Mouse (Mus musculus) E14TG2a.4 (cell line): ENCODE measurements around the gene Itgb4.

Source experiments
- CTCF ChIP-seq: conservative IDR thresholded peaks from 2 replicates; pipeline ENCODE4 v1.5.1; 2014; ENCODE audit warnings: low read length
- NANOG ChIP-seq: IDR thresholded peaks from 2 replicates; pipeline ENCODE4 v1.6.1; 2014; ENCODE audit warnings: borderline replicate concordance, low read length, mixed read lengths
- POU5F1 ChIP-seq: IDR thresholded peaks from 2 replicates; pipeline ENCODE4 v1.6.1; 2014; ENCODE audit warnings: low read length, borderline replicate concordance

GRCm38 (mm10) chr11:116019976-116020411, 45.5 kb downstream of the Itgb4 start:
- no peak for TF ChIP-seq CTCF
- no peak for TF ChIP-seq NANOG
- TF ChIP-seq POU5F1: no peak
